Mouse (Mus musculus) G1E (cell line): ENCODE data around the gene Cacna1a. TPM values are rescaled to one million over a fixed set of nuclear protein-coding genes. Genes with fewer than 3 reads are reported as not detected.
A peak's percentile ranks its signal among the peaks of the same experiment; 100 is the strongest.

Source experiments
- ATAC-seq: 2 replicates; pipeline ENCODE4 v1.8.0; 2016; ENCODE audit warnings: mild to moderate bottlenecking; ENCODE audit not compliant: insufficient number of reproducible peaks, poor library complexity, low FRiP score, severe bottlenecking; ENCODE audit errors: extremely low read depth
- DNase-seq: peaks from one replicate; pipeline ENCODE4 v3.0.0; 2012; ENCODE audit warnings: low spot score
- H3K27me3 ChIP-seq: 2 replicates; pipeline ENCODE4 v1.6.1; 2012; ENCODE audit warnings: mild to moderate bottlenecking, low read length, inconsistent platforms; ENCODE audit not compliant: insufficient read depth
- H3K36me3 ChIP-seq: replicated peaks from 2 replicates; pipeline ENCODE3; 2012; ENCODE audit warnings: mild to moderate bottlenecking, inconsistent platforms
- H3K4me1 ChIP-seq: 2 replicates; pipeline ENCODE4 v1.6.1; 2012; ENCODE audit warnings: low read depth, low read length, inconsistent platforms, mixed read lengths; ENCODE audit not compliant: insufficient read depth
- H3K4me3 ChIP-seq: 2 replicates; pipeline ENCODE4 v1.5.1; 2012; ENCODE audit warnings: low read depth, mild to moderate bottlenecking, inconsistent platforms, low read length, moderate library complexity, mixed read lengths
- H3K9me3 ChIP-seq: replicated peaks from 2 replicates; pipeline ENCODE4 v1.6.1; 2012; ENCODE audit warnings: inconsistent platforms
- CTCF ChIP-seq: IDR thresholded peaks from 2 replicates; pipeline ENCODE4 v1.5.1; 2012; ENCODE audit warnings: low read depth, low read length, inconsistent platforms, mixed read lengths
- GATA1 ChIP-seq: IDR thresholded peaks from 2 replicates; pipeline ENCODE4 v1.6.1; 2012; ENCODE audit warnings: borderline replicate concordance, low read length, inconsistent platforms, mixed read lengths
- GATA2 ChIP-seq: IDR thresholded peaks from 2 replicates; pipeline ENCODE4 v1.6.1; 2012; ENCODE audit warnings: low read depth, low read length, inconsistent platforms, borderline replicate concordance
- POLR2AphosphoS5 ChIP-seq: IDR thresholded peaks from 2 replicates; pipeline ENCODE4 v1.6.1; 2012; ENCODE audit warnings: low read depth, low read length, inconsistent platforms; ENCODE audit not compliant: insufficient replicate concordance
- TAL1 ChIP-seq: conservative IDR thresholded peaks from 2 replicates; pipeline ENCODE4 v1.6.1; 2012; ENCODE audit warnings: low read depth, low read length, inconsistent platforms, mixed read lengths
- polyA plus RNA-seq: library from polyadenylated mRNA; stranded (reverse); fragments of >175 nt; gene quantifications from 2 replicates; pipeline ENCODE4 v1.2.3, GENCODE M21; 2012
- total RNA-seq, 2 experiments: library from RNA; stranded (forward) in 1 of 2; stranded (reverse) in 1 of 2; fragments of 200-1000 nt in 1 of 2; fragments of >200 nt in 1 of 2; fragmentation: Nextera tagmentation in 1 of 2; gene quantifications; 2 replicates each; pipeline ENCODE4 v1.2.3; 2014 to 2017

Gene Cacna1a
- total and polyA plus RNA-seq, 3 experiments = 0.23 to 31.7 (median 1.0) TPM

DNA sequence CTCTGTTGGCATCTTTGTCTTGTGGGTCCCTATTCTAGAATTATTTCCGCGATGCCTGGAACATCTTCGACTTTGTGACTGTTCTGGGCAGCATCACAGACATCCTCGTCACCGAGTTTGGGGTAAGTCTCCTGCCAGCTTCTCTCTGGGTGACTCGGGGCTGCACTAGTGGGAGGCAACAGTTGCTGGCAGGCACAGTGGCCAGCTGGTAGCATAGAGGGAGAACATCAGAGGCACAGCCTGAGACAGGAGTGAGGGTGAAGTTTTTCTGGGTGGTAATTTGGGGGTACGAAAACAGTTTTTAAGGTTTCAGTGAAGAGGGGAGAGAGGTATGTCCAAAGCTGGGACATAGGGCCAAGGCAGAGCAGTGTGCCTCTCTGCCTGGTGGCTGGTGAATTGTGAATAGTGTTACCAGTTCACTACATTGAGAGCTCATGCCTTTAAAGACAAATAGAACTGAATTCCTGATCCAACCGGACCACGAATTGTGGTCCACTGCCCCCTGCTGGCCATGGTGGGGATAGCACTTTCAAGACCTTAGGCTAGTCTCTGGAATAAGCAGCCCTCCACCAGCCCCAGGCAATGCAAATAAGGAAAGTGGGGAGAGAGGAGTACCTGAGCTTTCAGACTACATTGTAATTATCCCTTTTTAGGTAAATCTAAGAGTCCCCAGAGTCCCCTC, 206.0 kb downstream of the Cacna1a start:
- Histone ChIP-seq H3K4me3 (no peak overlapping the region), H3K9me3 (0 out of 2 replicates have a peak, but pooled peaks cover 3% of the 10 kb centered on the region), H3K36me3 (no peaks in the 10 kb centered on the region), H3K27me3 (peaks cover 31% of the 10 kb centered on the region), H3K4me1 (peaks cover 11% of the 10 kb centered on the region; the same call in 1 of the 2 replicates)
- TF ChIP-seq CTCF (peak; percentile 91), TAL1 (no peak)
- DNase-seq (peak; percentile 46), ATAC-seq (no peak)

GRCm38 (mm10) chr8:84595648-84596047, 207.4 kb downstream of the Cacna1a start:
- TF ChIP-seq POLR2AphosphoS5 (no peak), CTCF (peak; percentile 41; the same call in 1 of the 2 replicates)
- H3K4me1 ChIP-seq = peaks cover 11% of the 10 kb centered on the region; the same call in 1 of the 2 replicates
- H3K27me3 ChIP-seq = peaks cover 26% of the 10 kb centered on the region
- DNase-seq = peak; percentile 43
- ATAC-seq = no peak
- no peaks in the 10 kb centered on the region for H3K36me3 ChIP-seq
- H3K4me3 ChIP-seq = no peak overlapping the region
- 0 out of 2 replicates have a peak, but pooled peaks cover 3% of the 10 kb centered on the region for H3K9me3 ChIP-seq

- Histone ChIP-seq H3K27me3 (peaks cover 23% of the 10 kb centered on the region; the same call in 1 of the 2 replicates), H3K36me3 (no peaks in the 10 kb centered on the region), H3K4me3 (no peak overlapping the region), H3K9me3 (0 out of 2 replicates have a peak, but pooled peaks cover 3% of the 10 kb centered on the region), H3K4me1 (no peaks in the 10 kb centered on the region)
- no peak for DNase-seq
- ATAC-seq = no peak
- TF ChIP-seq CTCF (no peak), TAL1 (no peak), GATA2 (no peak), POLR2AphosphoS5 (no peak), GATA1 (no peak)
These were observed 211.2 kb downstream of the Cacna1a start for GRCm38 (mm10) chr8:84599401-84599800.

DNA sequence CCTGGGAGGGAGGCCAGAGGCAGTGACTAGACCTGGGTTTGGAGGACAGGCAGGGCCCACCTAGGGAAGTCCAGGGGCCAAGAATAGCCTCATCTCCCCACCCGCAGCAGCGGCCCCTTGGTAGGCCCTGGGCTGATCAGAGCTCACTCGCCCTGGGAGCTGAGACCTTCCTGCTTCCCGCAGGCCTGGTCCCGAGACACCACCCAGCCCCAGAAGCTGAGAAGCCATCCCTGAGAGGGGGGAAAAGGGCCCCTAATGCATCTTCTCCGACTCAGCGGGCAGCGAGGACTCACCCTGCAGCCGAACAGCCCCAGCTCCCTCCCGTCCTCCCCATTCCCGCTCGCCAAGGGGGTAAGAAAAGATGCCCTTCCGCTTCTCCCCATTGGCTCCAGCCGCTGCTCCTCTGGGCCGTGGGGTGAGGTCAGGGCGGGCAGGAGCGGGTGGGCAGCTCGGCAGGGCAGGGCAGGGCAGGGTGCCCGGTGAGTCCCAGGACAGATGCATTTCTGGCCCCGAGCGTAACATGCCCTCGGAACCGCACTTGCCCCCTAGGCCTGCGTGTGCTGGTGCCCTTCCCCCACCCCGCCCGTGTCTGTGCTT, 212.2 kb downstream of the Cacna1a start:
- H3K36me3 ChIP-seq = no peaks in the 10 kb centered on the region
- 0 out of 2 replicates have a peak, but pooled peaks cover 3% of the 10 kb centered on the region for H3K9me3 ChIP-seq
- ATAC-seq (no peak), DNase-seq (no peak)
- H3K4me1 ChIP-seq = no peaks in the 10 kb centered on the region
- no peak overlapping the region for H3K4me3 ChIP-seq
- H3K27me3 ChIP-seq = peaks cover 25% of the 10 kb centered on the region; the same call in 1 of the 2 replicates
- no peak for TF ChIP-seq GATA2
- TF ChIP-seq TAL1 = no peak
- no peak for TF ChIP-seq CTCF
- no peak for TF ChIP-seq GATA1
- TF ChIP-seq POLR2AphosphoS5 = no peak

DNA sequence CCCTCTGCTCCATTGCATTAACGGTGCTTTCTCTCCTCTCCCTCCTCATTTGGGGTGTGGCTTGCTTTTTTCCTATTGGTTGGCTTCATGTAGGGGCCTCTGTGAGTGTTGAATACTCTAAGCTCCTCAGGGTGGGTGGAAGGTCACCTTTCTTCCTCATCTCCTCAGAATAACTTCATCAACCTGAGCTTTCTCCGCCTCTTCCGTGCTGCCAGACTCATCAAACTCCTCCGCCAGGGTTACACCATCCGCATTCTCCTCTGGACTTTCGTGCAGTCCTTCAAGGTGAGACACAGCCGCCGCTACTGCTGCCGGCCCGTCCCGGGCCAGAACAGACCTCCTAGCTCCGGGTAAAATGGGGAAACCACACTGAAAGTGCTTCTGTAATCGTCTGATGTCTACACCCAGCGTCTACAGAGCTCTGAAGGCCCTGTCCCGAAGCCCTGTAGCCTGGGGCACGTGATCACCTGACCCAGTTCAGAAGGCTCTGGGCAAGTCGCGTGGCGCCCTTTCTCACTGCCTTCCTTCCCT, 213.0 kb downstream of the Cacna1a start:
- ATAC-seq (no peak), DNase-seq (no peak)
- Histone ChIP-seq H3K9me3 (no peaks in the 10 kb centered on the region), H3K4me3 (no peak overlapping the region), H3K27me3 (peaks cover 25% of the 10 kb centered on the region; the same call in 1 of the 2 replicates), H3K4me1 (no peaks in the 10 kb centered on the region), H3K36me3 (no peaks in the 10 kb centered on the region)
- TF ChIP-seq TAL1 = no peak
- TF ChIP-seq GATA2 = no peak
- TF ChIP-seq GATA1 = no peak
- TF ChIP-seq CTCF = no peak
- TF ChIP-seq POLR2AphosphoS5 = no peak

DNA sequence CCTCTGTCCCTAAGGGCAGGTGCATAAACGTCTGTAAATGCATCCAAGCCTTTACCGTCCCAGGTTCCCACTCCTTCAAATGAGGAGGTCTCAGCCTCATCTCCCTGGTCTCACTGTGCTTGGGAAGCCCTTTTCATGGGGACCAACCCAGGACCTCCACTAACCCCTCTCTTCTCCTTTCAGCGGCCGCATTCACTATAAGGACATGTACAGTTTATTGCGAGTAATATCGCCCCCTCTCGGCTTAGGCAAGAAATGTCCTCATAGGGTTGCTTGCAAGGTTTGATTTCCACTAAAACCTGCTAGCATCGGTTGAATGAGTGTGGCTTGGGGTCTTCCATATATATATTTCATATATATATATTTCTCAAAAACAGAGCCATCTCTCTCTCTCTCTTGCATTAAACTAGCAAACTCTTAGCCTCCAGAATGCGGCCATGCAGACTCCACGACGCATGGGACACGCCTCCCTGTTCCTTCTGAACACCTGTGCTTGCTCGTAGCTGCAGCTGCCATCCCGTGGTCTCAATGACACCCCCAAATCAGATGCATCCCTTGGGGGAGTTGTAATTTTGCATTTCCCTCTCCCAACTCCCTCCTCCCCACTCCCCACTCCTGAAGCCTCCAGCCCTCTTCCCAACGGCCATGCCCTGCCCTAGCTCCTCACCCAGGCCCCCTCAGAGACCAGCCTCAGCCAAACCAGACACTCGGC, 226.4 kb downstream of the Cacna1a start:
- Histone ChIP-seq H3K27me3 (peaks cover 55% of the 10 kb centered on the region), H3K36me3 (no peaks in the 10 kb centered on the region), H3K4me3 (no peak overlapping the region), H3K4me1 (no peaks in the 10 kb centered on the region), H3K9me3 (no peaks in the 10 kb centered on the region)
- TF ChIP-seq CTCF (peak; percentile 37; the same call in 1 of the 2 replicates), GATA2 (no peak)
- DNase-seq = no peak
- no peak for ATAC-seq
